Mouse (Mus musculus): ENCODE measurements at regions not wholly inside any gene's neighbourhood (a gene's known extent, or its start where the extent isn't known, plus 50 kb on each side); places are given as distances from the start of the nearest gene placed in this dataset.

DNA sequence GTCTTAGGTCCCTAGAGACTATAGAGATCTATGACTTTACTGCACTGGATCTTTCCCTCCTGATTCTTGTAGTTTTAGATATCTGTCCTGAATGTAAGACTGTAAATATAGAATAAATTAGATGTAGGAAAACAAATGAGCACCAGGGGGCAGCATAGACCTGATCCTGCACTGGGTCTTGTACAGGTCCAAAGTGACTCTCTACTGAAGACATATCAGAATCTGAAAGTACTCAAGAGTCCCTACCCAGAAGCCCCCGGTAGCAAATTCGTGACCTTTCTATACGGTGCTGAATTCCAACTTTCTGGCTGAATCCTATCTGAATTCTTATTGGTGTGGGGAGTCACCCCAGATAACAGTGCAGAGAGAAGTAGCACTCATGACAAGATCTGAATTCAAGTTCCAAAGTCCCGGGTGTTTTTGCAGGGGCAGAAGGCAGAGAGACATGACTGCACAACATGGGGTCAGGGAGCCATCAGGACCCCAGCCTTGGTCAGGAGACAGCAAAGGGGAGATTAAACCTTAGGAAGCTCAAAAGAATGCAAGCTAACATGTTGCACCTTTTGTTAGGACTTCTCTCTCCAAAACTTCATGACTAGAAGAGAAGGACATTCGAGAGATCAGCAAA, 142.0 kb upstream of the Car8 start:
- TF ChIP-seq POLR2A (IDR thresholded peaks at IDR 0.05; ENCODE audit: insufficient read depth, low read depth, low read length) (no peak), CTCF (IDR thresholded peaks at IDR 0.05) (peak; percentile 88)

All from heart, adult 2 months (tissue).